Mouse (Mus musculus): ENCODE data around the gene Tldc1. TPM values are rescaled to one million over a fixed set of nuclear protein-coding genes. Genes with fewer than 3 reads are reported as not detected.

Tldc1 gene
- polyA plus RNA-seq, 1 experiment from 2014 or later: 13.4 TPM

- peaks cover 31% of the 10 kb centered on the region for H3K36me3 ChIP-seq
- 82% methylated on average over 10 of the region's 10 CpGs for WGBS
These were observed 12.9 kb downstream of the Tldc1 start for GRCm38 (mm10) chr8:119765311-119765710.

DNA sequence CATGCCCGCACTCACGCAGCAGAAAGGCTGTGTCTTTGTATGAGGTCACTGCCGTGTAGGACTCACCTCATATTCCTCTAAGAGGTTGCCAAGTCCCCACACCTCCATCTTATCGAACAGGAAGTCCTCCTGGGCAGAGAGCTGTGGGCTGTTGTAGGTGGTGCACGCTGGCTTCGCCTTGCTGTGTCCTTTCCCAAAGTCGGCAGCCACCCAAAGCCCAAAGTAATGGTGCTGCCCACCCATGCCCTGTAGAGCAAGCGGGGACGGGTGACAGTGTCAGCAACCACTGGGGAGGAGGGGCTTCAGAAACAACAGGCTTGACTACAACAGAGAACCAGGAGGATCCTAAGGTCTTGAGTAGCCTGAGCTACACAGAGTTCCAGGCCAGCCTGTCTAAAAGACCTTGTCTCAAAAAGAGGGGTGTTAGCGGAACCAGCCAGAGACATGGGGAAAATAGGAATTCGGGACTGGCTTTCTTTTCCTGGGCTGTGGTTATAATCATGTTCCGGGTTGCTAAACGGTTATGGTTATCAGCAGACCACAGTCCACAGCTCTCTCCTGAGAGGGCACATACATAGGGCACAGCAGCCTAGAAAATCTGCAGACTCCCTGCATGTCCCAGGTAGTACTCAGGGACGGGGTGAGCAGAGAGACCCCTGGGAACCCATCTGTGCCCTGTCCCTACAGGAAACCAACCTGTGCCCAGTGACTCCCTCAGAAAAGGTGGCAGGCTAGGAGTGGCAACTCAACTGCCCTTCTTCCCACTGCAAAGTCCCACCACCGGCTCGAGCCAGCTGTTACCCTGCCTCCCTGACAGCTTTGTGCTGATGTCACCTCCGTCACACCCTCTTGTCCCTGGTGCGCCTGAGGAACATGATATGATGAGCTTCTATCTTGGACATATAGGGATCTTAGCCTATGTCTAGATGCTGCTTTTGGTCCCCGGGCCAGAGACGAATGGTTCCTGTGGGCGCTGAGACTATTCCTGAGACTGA lies 15.7 kb downstream of the Tldc1 start:
- H3K4me3 ChIP-seq (replicated peaks): no peak overlapping the region
- 84% methylated on average over 21 of the region's 21 CpGs for WGBS
- H3K9me3 ChIP-seq (replicated peaks): no peaks in the 10 kb centered on the region
- no peaks in the 10 kb centered on the region for H3K27me3 ChIP-seq
- ATAC-seq (ENCODE audit: insufficient number of reproducible peaks, low FRiP score, low TSS enrichment, low read depth): no peak
- H3K4me1 ChIP-seq: no peaks in the 10 kb centered on the region
- no peak overlapping the region for H3K4me2 ChIP-seq (replicated peaks)
- H3K36me3 ChIP-seq: peaks cover 24% of the 10 kb centered on the region
- H3K27ac ChIP-seq (replicated peaks): no peak overlapping the region
- H3K9ac ChIP-seq: no peak overlapping the region

More at GRCm38 (mm10) chr8:119765311-119765710, 12.9 kb downstream of the Tldc1 start:
- Histone ChIP-seq H3K9me3 (replicated peaks) (no peaks in the 10 kb centered on the region), H3K4me2 (replicated peaks) (no peak overlapping the region), H3K9ac (no peak overlapping the region), H3K27me3 (no peaks in the 10 kb centered on the region), H3K27ac (replicated peaks) (no peak overlapping the region), H3K4me1 (no peaks in the 10 kb centered on the region), H3K4me3 (replicated peaks) (no peak overlapping the region)
- ATAC-seq (ENCODE audit: insufficient number of reproducible peaks, low FRiP score, low TSS enrichment, low read depth): no peak

DNA sequence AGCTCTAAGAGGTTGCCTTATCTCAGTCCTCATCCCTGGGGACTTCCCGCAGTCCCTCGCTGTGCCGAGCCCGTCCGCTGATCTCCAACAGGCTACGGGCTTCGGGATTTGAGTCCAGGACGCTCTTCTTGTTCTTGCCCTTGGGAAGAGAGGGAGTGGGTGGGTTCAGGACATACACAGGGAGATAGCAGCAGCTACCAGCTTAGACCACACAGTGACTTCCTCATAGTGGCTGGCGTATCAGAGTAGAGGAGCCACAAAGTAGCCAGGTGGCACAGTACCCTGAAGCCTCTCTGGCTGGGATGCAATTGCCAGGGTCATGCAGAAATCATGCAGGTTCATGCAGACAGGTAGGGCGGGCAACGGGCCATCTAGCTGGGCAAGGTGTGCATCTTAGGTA lies 16.5 kb downstream of the Tldc1 start:
- no peak overlapping the region for H3K27ac ChIP-seq (replicated peaks)
- H3K9ac ChIP-seq: no peak overlapping the region
- no peaks in the 10 kb centered on the region for H3K9me3 ChIP-seq (replicated peaks)
- no peaks in the 10 kb centered on the region for H3K27me3 ChIP-seq
- no peak overlapping the region for H3K4me3 ChIP-seq (replicated peaks)
- H3K36me3 ChIP-seq: peaks cover 18% of the 10 kb centered on the region
- ATAC-seq (ENCODE audit: insufficient number of reproducible peaks, low FRiP score, low TSS enrichment, low read depth): no peak
- H3K4me1 ChIP-seq: no peaks in the 10 kb centered on the region
- 87% methylated on average over 11 of the region's 11 CpGs for WGBS
- H3K4me2 ChIP-seq (replicated peaks): no peak overlapping the region

- ATAC-seq (ENCODE audit: insufficient number of reproducible peaks, low FRiP score, low TSS enrichment, low read depth): no peak
These were observed 21.7 kb downstream of the Tldc1 start for GRCm38 (mm10) chr8:119756538-119756937.

GRCm38 (mm10) chr8:119756147-119756461 lies 22.1 kb downstream of the Tldc1 start:
- Histone ChIP-seq H3K4me3 (replicated peaks) (no peak overlapping the region), H3K4me2 (replicated peaks) (peak overlapping the region; percentile 54), H3K4me1 (peaks cover 14% of the 10 kb centered on the region), H3K9ac (no peak overlapping the region), H3K27me3 (no peaks in the 10 kb centered on the region; the same call in 1 of the 2 replicates), H3K36me3 (0 out of 2 replicates have a peak, but pooled peaks cover 8% of the 10 kb centered on the region), H3K27ac (replicated peaks) (no peak overlapping the region), H3K9me3 (replicated peaks) (no peaks in the 10 kb centered on the region)
- ATAC-seq (ENCODE audit: insufficient number of reproducible peaks, low FRiP score, low TSS enrichment, low read depth): no peak
- 67% methylated on average over 2 of the region's 2 CpGs for WGBS

More at GRCm38 (mm10) chr8:119756538-119756937, 21.7 kb downstream of the Tldc1 start:
- Histone ChIP-seq H3K27me3 (no peaks in the 10 kb centered on the region; the same call in 1 of the 2 replicates), H3K9me3 (replicated peaks) (no peaks in the 10 kb centered on the region), H3K4me1 (peaks cover 14% of the 10 kb centered on the region), H3K4me2 (replicated peaks) (no peak overlapping the region), H3K9ac (no peak overlapping the region), H3K27ac (replicated peaks) (no peak overlapping the region), H3K36me3 (0 out of 2 replicates have a peak, but pooled peaks cover 12% of the 10 kb centered on the region), H3K4me3 (replicated peaks) (no peak overlapping the region)
- 73% methylated on average over 5 of the region's 5 CpGs for WGBS

- 21% methylated on average over 28 of the region's 28 CpGs for WGBS
- peak overlapping the region; percentile 54 for H3K4me2 ChIP-seq (replicated peaks)
- H3K4me3 ChIP-seq (replicated peaks): peak overlapping the region; percentile 34
- ATAC-seq (ENCODE audit: insufficient number of reproducible peaks, low FRiP score, low TSS enrichment, low read depth): no peak; the same call in 1 of the 2 replicates
- no peaks in the 10 kb centered on the region; the same call in 1 of the 2 replicates for H3K27me3 ChIP-seq
- H3K36me3 ChIP-seq: 0 out of 2 replicates have a peak, but pooled peaks cover 5% of the 10 kb centered on the region
- no peak overlapping the region for H3K27ac ChIP-seq (replicated peaks)
- no peaks in the 10 kb centered on the region for H3K9me3 ChIP-seq (replicated peaks)
- H3K4me1 ChIP-seq: peaks cover 14% of the 10 kb centered on the region
- H3K9ac ChIP-seq: peak overlapping the region; percentile 18; the same call in 1 of the 2 replicates
These were observed 22.7 kb downstream of the Tldc1 start for GRCm38 (mm10) chr8:119755238-119756146.

DNA sequence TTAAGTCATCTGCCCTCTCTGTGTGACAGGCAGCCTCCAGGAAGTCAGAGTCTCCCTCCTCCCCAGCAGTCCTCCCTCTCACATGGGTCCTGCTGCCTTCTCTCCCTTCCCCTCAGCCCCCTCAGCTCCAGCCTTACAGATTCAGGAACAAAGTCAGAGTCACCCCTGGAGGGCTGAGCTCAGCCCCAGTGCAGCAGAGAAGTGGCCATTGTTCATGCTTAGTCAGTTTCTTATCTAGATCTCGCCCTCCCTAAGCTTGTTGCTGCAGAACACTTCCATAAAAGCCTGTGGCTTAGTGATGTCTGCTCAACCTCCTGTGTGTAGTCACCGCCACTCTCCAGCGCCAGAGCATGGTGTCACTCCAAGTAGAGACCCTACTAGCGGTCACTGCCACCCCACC lies 33.6 kb downstream of the Tldc1 start:
- H3K4me2 ChIP-seq (replicated peaks): no peak overlapping the region
- ATAC-seq (ENCODE audit: insufficient number of reproducible peaks, low FRiP score, low TSS enrichment, low read depth): no peak
- 84% methylated on average over 4 of the region's 4 CpGs for WGBS
- H3K27ac ChIP-seq (replicated peaks): no peak overlapping the region
- no peaks in the 10 kb centered on the region for H3K27me3 ChIP-seq
- H3K9me3 ChIP-seq (replicated peaks): no peaks in the 10 kb centered on the region
- no peak overlapping the region for H3K9ac ChIP-seq
- H3K36me3 ChIP-seq: no peaks in the 10 kb centered on the region
- no peak overlapping the region for H3K4me3 ChIP-seq (replicated peaks)
- no peaks in the 10 kb centered on the region for H3K4me1 ChIP-seq

DNA sequence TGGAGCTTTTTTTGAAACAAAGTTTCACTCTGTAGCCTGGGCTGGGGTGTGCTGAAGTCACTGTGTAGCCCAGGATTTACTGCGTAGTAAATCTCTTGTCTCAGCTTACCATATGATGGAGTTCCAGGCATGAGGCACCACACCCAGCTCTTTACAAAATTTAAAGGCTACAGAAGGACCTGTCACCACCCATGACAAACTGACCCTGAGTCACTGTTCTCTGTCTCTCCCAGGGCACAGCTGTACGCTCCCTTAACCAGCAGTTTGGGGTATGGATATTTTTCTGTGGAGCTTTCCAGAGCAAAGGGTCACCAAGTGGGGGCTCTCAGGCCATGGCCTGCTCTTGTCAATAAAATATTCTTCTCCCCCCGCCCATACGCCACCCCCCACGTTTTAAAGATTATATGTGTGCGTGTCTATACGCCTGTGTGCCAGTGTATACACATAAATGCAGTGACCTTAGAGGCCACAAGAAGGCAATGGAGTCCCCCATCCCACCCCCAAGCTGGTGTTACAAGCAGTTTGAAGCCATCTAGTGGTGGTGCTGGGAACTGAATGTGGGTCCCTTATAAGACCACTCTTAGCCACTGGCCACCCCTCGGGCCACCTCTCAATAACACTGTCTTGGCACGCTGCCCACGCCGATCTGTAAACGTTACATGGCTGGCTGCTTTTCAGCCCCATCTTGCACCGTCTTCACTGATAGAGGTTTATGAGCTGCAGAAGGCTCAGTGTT lies 34.8 kb downstream of the Tldc1 start:
- WGBS: 57% methylated on average over 13 of the region's 13 CpGs
- H3K4me1 ChIP-seq: no peaks in the 10 kb centered on the region
- H3K36me3 ChIP-seq: no peaks in the 10 kb centered on the region
- no peak overlapping the region for H3K9ac ChIP-seq
- no peak; the same call in 1 of the 2 replicates for ATAC-seq (ENCODE audit: insufficient number of reproducible peaks, low FRiP score, low TSS enrichment, low read depth)
- no peak overlapping the region for H3K4me3 ChIP-seq (replicated peaks)
- H3K4me2 ChIP-seq (replicated peaks): no peak overlapping the region
- no peaks in the 10 kb centered on the region for H3K9me3 ChIP-seq (replicated peaks)
- no peaks in the 10 kb centered on the region for H3K27me3 ChIP-seq
- no peak overlapping the region for H3K27ac ChIP-seq (replicated peaks)

DNA sequence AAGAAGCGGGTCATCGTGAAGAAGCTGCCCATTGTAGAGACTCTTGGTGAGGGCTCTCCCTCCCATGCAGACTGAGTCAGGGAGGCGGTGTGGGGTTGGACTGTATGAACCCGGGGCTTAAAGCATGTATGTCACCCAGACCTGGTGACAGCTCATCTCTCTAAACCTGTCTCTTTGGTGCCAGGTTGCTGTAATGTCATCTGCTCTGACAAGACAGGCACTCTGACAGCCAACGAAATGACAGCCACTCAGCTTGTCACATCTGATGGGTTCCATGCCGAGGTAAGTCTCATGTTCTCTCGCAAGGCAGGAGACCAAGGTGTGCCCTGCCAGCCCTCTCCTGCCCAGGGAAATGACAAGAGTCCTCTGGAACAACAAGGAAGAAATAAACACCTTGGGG lies 35.8 kb downstream of the Tldc1 start:
- Histone ChIP-seq H3K4me3 (replicated peaks) (no peak overlapping the region), H3K27ac (replicated peaks) (no peak overlapping the region), H3K4me2 (replicated peaks) (no peak overlapping the region), H3K36me3 (no peaks in the 10 kb centered on the region), H3K9ac (no peak overlapping the region), H3K27me3 (no peaks in the 10 kb centered on the region), H3K9me3 (replicated peaks) (no peaks in the 10 kb centered on the region), H3K4me1 (no peaks in the 10 kb centered on the region)
- ATAC-seq (ENCODE audit: insufficient number of reproducible peaks, low FRiP score, low TSS enrichment, low read depth): no peak
- WGBS: 81% methylated on average over 7 of the region's 7 CpGs

DNA sequence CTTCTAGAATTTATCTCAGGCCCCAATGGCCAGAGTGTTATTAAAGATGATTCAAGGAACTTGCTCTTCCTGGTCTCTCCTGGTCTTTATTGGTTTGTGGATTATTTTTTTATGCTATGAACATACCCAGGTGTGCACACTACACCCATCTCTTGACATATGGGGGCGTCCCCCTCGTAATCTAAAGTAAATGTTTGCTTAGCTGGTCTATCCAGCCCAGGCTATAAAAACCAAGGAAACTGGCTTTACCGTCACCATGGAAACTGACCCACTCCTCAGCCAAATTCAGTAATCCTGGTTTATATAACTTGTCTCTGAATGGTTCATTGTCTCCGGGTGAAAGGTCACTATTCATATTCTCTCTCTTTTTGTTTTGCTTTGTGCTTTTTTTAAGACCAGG lies 37.6 kb downstream of the Tldc1 start:
- no peak for ATAC-seq (ENCODE audit: insufficient number of reproducible peaks, low FRiP score, low TSS enrichment, low read depth)
- H3K4me3 ChIP-seq (replicated peaks): no peak overlapping the region
- no peaks in the 10 kb centered on the region for H3K27me3 ChIP-seq
- no peak overlapping the region for H3K4me2 ChIP-seq (replicated peaks)
- no peak overlapping the region for H3K27ac ChIP-seq (replicated peaks)
- H3K36me3 ChIP-seq: no peaks in the 10 kb centered on the region
- no peaks in the 10 kb centered on the region for H3K4me1 ChIP-seq
- no peak overlapping the region for H3K9ac ChIP-seq
- WGBS: 69% methylated on average over 4 of the region's 4 CpGs
- no peaks in the 10 kb centered on the region for H3K9me3 ChIP-seq (replicated peaks)
